Mouse (Mus musculus): ENCODE results near the gene Asrgl1.
"Not testable (repeated sequence)": the region's sequence is repeated elsewhere in the genome, so short reads cannot be mapped to it uniquely, and the experiment has no call there.

Asrgl1 gene

DNA sequence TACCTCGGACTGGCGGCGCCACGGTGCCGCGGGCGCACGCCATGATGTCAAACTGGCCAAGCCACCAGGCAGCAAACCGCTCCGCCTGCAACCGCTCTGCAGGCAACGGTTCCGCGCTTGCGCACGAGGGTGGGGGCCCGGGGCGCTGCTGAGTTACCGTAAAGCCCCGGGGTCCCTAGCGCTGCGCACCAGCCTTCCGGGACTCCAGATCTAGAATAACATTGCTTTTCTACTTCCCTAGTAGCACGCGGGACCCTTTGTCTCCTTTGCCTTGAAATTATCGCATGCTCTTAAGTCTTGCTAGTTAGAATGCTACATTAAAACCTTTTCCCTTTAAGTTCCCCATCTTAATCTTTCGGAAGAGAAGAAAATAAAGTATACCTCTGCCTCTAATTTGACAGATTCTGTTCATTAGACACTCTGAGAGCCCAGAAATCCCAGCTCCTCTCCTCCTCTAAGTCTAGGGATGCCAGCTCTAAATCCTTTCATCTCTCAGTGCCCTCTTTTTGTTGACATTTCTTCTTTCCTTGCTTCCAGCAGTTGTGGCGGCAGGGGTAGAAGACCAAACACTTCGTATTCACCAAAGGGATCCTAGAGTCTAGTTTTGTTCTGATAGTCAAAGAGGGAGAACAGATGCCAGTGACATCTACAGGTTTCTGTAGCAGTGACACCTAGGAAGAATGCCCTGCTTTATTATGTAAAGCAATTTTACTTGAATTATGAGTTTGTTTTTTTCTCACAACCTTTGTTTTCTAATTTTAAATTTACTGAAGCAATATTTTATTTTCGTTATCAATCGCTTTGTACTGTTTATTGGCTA is at the start of gene Asrgl1:
Gene Asrgl1 (minus strand): TSS at position 125 of the 820 bp plus-strand sequence.
- in situ Hi-C loops (cut with MboI, MseI), result loop anchor here (25.0 kb wide), 1 partner anchor 623 kb away; no protein-coding TSS in a partner anchor

DNA sequence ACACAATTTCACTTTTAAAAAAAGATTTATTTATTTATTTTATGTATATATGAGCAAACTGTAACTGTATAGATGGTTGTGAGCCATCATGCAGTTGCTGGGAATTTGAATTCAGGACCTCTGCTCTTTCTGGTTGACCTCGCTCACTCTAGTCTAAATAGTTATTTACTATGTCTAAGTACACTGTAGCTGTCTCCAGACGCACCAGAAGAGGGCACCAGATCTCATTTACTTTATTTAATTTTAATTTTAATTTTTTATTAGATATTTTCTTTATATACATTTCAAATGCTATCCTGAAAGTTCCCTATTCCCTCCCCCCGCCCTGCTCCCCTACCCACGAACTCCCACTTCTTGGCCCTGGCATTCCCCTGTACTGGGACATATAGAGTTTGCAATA is 10.8 kb upstream of the Asrgl1 start:
- in situ Hi-C loops (cut with MboI, MseI), result loop anchor here (25.0 kb wide), 1 partner anchor 634 kb away; no protein-coding TSS in a partner anchor

DNA sequence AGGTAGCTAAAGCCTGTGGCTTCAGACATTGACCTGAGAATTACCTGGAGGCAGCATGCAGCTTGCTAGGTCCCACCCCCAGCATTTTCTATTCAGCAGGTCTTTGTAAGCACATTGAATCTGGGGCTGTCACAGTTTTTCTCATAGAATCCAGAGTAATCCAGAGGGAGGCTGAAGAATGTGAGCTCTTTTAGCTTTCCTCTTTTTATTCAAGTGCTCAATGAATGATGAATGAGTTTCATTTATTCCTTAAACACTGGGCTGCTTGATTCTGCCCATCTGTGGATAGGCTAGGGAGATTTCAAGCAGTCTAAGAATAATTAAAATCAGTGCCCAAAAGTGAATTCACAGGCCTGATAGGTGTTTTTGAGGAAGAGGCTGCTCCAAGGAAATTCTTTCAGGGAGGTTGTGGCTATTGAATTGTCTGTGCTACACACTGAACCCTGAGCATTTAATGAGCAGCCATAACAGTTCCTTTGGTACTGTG is 8.2 kb upstream of the Asrgl1 start:
- in situ Hi-C loops (cut with MboI, MseI), result loop anchor here (25.0 kb wide), 1 partner anchor 631 kb away; no protein-coding TSS in a partner anchor

DNA sequence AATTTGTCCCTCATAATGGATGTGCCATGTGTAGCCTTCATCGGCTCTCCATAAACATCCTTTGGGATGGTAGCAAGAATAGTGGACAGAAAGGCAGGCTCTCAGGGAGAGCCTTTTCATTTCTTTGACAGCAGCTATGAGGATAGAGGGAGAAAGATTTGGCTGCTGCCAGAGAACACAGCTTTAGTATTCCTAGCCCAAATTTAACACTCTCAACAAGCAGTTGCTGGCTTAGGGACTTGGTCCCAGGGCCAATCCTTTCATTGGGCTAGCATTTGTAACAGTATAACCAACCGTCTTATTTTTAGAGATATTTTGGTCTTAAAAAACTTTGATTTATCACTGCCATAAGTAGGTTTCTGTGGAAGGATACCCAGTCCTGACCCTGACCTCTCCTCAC is 7.8 kb upstream of the Asrgl1 start:
- in situ Hi-C loops (cut with MboI, MseI), result loop anchor here (25.0 kb wide), 1 partner anchor 631 kb away; no protein-coding TSS in a partner anchor

DNA sequence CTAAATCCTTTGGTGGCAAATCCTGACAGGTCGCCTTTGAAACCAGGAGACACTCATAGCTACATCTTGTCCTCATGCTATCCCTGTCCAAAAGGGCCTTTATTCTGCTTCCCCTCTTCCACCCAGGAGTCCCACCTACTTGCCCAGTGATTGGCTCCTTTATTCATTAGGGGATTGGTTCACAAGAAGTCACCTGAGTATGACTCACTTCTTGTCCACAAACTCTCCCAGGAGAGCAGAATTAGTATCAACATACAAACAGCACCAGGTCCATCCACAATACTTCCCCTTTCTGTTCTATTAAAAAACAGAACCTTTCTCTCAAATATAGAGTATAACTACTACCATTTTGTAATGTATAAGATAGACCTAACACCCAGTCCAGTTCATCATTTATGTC is 4.9 kb upstream of the Asrgl1 start:
- in situ Hi-C loops (cut with MboI, MseI), result loop anchor here (25.0 kb wide), 1 partner anchor 628 kb away; no protein-coding TSS in a partner anchor

DNA sequence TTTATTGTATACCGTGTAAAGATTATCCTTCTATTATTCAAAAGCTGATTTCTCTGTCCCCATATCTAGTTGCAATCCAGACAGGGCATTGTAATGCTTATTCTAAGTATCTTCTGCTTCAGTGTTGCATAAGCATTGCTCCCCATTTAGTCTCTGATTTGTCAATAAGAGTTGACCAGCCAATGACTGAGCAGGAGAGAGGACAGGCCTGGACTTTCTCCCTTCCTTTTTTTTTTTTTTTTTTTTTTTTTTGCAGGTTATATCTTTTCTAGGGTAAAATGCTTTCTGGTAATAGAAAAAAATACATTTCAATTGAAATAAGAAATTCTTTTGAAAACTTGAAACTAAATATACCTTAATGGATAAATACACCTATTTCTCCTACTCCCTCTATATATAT is 1.7 kb upstream of the Asrgl1 start:
- in situ Hi-C loops (cut with MboI, MseI), result loop anchor here (25.0 kb wide), 1 partner anchor 625 kb away; no protein-coding TSS in a partner anchor

DNA sequence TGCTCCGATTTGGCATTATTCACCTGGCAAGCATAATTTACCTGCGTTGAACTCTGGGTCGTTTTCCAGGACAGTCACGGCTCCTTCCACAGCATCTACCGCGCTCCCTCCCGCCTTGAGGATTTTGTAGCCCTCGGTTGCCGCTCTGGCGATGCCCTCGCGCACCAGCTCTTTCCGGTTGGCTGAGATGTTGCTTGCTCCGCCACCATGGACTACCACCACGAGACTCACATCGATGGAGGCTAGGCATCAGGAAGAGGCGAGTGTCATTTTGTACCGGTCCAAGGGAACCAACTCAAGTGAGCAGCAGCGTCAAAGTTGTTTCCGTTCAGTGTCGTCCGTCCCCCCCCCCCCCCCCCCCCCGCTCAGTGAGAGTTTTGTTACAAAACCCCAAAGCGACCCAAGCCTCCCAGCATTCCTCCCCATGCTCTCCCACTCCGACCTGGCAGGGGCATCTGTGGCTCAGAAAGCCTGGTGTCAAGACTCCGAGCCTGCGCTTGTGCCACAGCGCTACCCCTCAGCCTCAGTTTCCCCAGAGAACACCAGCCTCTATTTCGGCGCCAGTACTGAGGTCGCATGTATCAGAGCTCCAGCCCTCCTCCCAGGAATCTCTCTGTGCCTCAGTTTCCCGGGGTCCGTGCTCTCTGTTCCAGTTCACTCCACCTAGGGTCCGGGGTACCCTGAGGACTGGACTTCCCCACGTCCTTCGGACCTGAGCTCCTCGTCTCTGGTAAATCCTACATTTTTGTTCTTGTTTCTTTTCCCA is 507 bp downstream of the Asrgl1 start:
- in situ Hi-C loops (cut with MboI, MseI), result loop anchor here (25.0 kb wide), 1 partner anchor 623 kb away; no protein-coding TSS in a partner anchor

DNA sequence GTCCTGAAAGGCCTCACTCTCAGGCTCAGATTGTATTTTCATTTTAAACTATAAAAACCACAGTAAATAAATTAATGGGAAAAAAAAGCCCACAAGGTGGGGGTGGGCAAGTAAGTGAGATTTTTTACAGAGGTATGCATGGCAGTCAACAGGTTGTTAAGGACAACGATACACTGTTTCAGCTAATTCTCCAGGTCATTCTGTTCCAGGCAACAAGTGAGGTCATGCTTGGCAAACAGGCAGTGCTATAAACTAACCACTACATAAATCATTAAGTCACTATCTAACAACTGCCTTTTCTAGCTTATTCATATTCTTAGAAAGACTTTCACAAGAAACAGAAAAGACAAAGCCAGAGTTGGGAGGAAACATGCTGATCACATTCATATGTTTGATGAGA is 5.4 kb downstream of the Asrgl1 start:
- in situ Hi-C loops (cut with MboI, MseI), result loop anchor here (25.0 kb wide), 1 partner anchor 618 kb away; no protein-coding TSS in a partner anchor

DNA sequence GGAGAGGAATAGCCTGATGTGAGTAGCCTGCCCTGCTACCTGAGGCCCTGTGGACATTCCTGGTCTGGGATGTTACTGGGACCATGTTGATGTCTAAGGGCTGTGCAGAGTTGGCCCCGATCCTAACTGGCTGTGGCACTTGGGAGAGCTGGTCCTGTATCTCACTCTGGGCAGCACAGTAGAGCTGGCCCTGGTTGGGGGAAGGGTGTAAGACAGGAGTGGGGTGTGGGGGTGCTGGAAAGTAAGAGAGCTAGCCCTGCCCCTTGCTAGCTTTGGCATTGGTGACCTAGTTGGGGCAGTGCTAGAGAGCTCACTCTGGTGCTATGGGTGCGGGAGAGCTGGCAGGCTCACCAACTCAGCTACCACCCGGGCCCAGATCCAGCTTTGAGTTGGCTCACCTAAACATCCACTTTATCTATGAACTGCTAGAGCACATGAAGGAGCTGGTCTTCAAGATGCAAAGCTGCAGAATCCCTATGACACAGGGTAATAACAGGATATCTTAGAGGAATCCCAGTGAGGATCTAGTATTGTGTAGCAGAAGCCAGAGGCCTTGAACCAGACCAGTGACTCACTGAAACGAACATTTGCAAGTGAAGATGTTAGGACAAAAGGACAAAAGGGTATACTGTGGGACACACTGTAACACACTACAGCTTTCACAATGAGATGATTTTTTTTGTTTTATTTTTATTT is 6.8 kb downstream of the Asrgl1 start:
- in situ Hi-C loops (cut with MboI, MseI), result loop anchor here (25.0 kb wide), 1 partner anchor 616 kb away; no protein-coding TSS in a partner anchor

DNA sequence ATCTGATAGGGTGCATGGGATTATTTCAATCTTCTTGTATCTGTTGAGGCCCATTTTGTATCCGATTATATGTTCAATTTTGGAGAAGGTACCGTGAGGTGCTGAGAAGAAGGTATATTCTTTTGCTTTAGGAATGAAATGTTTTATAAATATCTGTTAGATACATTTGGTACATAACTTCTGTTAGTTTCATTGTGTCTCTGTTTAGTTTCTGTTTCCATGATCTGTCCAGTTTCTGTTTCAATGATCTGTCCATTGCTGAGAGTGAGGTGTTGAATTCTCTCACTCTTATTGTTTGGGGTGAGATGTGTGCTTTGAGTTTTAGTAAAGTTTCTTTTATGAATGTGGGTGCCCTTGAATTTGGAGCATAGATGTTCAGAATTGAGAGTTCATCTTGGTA is 11.4 kb downstream of the Asrgl1 start:
- in situ Hi-C loops (cut with MboI, MseI), result not testable (repeated sequence)

DNA sequence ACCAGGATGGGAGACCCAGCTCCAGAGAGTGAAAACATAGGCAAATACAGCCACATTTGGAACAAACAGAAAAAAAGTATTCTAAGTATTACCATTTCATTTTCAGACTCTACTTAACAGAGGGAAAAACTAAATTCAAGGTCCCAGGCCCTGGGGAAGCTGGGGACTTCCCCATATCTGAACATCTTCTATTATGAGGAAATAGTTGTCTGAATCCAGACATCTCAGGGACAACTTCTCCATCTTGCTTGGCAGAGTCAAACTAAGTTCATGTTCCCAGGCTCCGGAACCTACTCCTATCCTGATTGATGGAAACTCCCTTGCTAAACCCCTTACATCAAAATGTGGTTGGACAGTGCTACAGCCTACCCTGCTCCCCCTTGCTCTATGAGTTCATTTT is 13.0 kb downstream of the Asrgl1 start:
- in situ Hi-C loops (cut with MboI, MseI), result no loop called here

DNA sequence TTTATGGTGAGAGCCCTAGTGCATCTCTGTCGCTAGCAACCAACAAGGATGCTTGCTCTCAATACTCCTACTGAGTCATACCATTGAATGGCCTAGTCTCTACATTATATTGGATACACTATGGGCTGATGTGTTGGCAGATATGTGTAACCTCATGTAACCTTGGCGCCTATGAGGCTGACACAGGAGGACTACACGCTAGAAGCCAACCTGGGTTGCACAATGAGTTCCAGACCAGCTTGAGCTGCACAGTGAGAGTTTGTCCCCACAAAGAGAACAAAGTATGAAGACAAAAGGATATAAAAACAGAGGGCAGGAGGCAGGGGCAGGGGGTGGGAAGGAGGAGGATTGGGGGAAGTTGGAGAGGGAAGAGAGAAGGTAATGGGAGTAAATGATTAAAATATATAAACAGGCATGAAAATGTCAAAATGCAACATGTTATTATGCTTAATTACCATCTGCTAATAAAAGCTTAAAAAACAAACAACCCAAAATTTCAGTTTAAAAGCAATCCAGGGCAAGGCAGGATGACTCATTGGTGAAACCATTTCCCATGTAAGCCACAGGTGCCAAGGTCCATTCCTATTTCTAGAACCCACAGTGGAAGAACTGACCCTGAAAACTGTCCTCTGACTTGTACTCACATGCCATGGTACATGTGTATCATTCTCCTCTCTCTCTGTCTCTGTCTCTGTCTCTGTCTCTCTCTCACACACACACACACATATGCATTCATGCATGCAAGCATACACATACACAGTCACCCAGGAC is 15.6 kb downstream of the Asrgl1 start:
- in situ Hi-C loops (cut with MboI, MseI), result no loop called here

DNA sequence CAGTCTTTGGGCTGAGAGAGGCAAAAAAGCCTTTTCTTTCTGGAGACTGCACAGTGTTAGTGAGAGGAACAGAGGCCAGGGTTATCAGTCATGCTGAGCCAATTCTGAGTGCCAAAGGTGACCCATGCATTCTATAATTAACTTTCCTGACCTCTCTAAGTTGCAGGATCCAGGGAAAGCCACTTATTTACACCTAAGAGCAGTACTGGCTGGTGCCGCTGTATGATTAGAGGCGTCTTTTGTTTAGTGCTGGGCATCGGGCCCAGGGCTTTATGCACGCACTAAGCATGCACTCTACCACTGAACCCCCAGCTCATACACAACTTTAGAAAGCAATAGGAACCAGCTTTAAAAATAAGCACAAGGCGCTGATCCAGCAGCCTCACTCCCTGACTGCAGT is 18.2 kb downstream of the Asrgl1 start:
- in situ Hi-C loops (cut with MboI, MseI), result no loop called here

DNA sequence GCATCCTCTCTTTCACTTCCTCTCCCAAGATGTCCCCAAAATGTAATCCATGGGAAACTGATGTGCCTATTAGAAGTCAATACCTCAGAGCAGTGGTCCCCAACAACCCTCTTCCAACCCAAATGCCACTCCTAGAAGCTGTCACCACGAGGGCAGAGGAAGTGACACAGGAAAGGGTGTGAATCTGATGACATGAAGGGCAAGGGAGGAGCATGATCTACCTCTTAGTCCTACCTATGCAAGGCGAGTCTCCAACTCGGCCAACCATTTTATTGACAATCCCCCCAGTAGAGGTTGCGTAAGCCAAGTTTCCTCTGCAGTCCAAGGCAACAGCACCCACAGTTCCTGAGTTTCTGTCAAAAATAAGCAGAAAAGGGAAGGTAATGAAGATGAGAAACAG is 19.2 kb downstream of the Asrgl1 start:
- in situ Hi-C loops (cut with MboI, MseI), result no loop called here

DNA sequence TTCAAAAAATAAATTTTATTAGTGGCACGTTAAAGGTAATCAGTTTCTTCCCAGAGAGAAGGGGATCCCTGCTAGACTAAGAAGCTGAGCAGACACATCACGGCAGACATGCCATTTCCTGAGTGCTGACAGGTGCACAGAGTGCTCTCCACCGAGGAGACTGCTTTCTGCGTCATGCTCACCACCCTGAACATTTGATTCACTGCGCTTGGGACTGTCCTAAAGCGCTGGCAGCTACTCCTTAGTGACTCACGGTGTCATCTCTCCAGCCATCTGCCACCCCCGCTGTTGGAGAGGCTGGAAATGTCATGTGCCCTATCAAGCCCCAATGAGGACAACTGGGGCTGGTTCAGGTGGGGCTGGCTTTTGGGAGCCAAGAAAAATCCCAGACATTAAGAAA is 23.4 kb downstream of the Asrgl1 start:
- in situ Hi-C loops (cut with MboI, MseI), result loop anchor here (5.0 kb wide), 1 partner anchor 265 kb away; no protein-coding TSS in a partner anchor

DNA sequence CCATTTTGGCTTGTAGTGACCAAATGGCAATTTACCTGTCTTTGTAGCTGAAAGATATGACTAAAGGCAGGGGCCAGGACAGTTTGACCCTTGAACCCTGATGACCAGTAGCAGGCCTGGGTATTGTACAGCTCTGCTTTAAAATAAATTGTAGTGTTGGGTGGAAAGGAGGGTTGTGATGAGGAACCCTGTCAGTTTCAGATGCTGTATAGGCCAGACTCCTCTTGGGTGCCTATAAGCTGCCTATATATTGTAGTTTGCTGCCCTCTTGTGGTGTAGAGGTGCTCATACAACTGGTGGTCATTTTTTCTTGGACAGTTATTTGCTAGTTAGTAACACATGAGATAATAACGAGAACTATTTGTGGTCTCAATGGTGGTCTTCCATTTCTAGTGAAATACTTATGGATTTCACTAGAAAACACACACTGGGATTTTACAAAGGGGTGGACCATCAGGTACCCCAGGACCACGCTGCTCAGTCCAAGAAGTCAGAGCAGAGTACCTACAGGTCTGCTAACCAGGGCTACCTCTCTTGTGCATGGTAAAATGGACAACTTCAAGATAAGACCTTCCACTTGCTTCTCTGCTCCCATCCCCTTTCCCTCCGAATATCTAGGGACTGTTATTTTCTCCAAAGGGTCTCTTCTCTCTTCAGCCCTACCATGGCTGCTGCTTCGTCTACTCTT is 25.1 kb downstream of the Asrgl1 start:
- in situ Hi-C loops (cut with MboI, MseI), result loop anchor here (5.0 kb wide), 1 partner anchor 263 kb away; no protein-coding TSS in a partner anchor

DNA sequence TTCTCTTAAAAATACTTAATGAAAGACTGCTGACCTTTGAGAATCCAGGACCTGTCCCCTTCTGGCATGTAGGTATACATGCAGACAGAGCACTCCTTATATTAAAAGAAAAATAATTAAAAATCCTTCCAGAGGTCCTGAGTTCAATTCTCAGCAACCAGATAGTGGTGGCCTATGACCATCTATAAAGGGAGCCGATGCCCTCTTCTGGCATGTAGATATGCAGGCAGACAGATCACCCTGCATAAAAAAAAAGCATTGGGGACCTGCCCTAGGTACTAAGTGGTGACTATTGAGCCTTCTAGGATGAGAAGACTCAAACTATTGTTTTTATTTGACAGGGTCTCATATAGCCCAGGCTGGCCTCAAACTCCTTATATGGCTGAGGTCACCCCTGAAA is 26.9 kb downstream of the Asrgl1 start:
- in situ Hi-C loops (cut with MboI, MseI), result no loop called here

DNA sequence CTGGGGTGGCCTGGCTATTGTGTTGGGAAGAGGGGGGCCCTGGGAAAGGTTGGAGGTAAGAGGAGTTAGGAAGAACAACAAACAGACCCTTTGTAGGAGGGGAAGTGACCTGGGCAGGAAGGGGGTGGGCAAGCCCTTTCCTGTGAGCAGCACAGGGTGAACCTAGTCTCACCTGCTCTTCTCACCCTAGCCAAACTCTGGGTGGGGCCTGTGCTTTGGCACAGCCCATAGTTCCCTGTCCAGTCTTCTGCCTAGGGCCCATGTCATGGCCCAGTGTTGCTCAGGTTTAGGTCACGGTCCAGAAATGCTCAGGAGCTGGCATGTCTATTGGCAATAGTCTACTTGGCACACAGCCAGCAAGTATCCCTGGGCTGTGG is 28.1 kb downstream of the Asrgl1 start:
- in situ Hi-C loops (cut with MboI, MseI), result no loop called here

DNA sequence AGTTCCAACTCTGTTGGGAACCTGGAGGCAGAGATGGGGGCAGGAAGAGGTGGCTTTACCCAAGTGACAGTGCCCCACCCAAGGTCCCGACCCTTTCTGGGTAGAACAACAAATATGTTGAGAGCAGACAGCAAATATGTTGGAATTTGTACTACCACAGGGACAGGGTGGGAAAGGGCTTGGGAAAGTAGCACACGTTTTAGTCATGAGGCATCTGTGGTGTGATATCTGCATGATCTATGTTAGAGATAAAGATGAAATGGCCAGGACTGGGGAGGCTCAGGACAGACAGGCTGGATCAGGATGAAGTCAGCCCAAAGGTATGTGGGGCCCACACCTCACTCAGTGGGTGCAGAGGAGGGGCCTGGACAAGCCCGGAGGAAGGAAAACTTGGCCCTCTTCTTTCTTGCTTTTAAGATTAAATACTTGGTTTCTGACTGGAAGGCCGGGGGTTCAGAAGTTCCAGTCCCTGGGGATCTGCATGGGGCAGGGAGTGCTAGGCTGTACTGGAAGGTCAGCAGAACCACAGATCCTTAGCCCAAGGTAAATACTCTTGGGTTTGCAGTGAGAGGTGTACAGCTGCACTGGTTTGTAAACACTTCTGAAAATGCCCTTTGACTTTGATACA is 28.6 kb downstream of the Asrgl1 start:
- in situ Hi-C loops (cut with MboI, MseI), result no loop called here

DNA sequence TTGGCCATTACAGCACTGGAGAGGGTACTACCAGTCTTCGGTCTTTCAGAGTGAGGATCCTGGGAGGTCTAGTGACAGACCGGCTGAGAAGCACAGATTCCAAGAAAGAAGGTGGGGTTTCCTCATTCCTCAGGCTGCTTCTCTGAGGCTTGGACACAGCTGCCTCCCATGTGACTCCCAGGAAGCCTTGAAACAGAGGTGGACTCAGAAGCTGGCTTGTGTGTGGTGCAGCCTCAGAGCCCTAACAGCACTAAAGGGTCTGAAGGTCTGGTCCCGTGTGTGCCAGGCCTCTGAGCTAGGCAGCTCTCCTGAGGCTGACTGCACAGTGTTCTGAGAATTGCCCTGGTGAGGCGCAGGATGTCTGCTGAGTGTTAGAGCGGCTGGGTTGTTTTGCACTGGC is 29.3 kb downstream of the Asrgl1 start:
- in situ Hi-C loops (cut with MboI, MseI), result no loop called here

Measured in T-helper 1 cell (primary cell).